Mouse (Mus musculus) kidney, postnatal 4 days (tissue): ENCODE measurements at regions not wholly inside any gene's neighbourhood (a gene's known extent, or its start where the extent isn't known, plus 50 kb on each side); places are given as distances from the start of the nearest gene placed in this dataset.

Experiments
- DNase-seq, 2 experiments: peaks; one replicate each; pipeline ENCODE4 v3.0.0; 2021; ENCODE audit warnings: mixed read lengths in 2 of 2

- DNase-seq: peak in 1 of 2 experiments; percentile 2
Measured at GRCm38 (mm10) chr10:72056725-72057124, 597.9 kb upstream of the Zwint start.

GRCm38 (mm10) chr10:72071185-72071718 is 583.4 kb upstream of the Zwint start:
- DNase-seq: no peak

GRCm38 (mm10) chr10:72078363-72078762 is 576.3 kb upstream of the Zwint start:
- DNase-seq: no peak

GRCm38 (mm10) chr10:72096951-72097350 is 557.7 kb upstream of the Zwint start:
- DNase-seq: no peak

- peak; percentile 2 to 3 for DNase-seq
Measured at GRCm38 (mm10) chr10:72099156-72099812, 555.4 kb upstream of the Zwint start.

- DNase-seq: no peak
Measured at GRCm38 (mm10) chr10:72119447-72119846, 535.2 kb upstream of the Zwint start.

GRCm38 (mm10) chr10:72132407-72132806 is 522.2 kb upstream of the Zwint start:
- DNase-seq: no peak
